Mouse (Mus musculus): Measurements from ENCODE around the gene Lhfpl3.
"Not testable (repeated sequence)": the region's sequence is repeated elsewhere in the genome, so short reads cannot be mapped to it uniquely, and the experiment has no call there.

Gene Lhfpl3

GRCm38 (mm10) chr5:22745885-22746532, at the start of gene Lhfpl3:
Gene Lhfpl3, plus strand, starts transcription at chr5:22746059.
- DNase-seq (ENCODE audit: low read depth, low spot score) = no peak

GRCm38 (mm10) chr5:22706271-22706670, 39.6 kb upstream of the Lhfpl3 start:
- not testable (repeated sequence) for DNase-seq (ENCODE audit: low read depth, low spot score)

GRCm38 (mm10) chr5:22745529-22745884, 352 bp upstream of the Lhfpl3 start:
- DNase-seq (ENCODE audit: low read depth, low spot score) = no peak

- no peak for DNase-seq (ENCODE audit: low read depth, low spot score)
Measured at GRCm38 (mm10) chr5:22746533-22747021, 718 bp downstream of the Lhfpl3 start.

GRCm38 (mm10) chr5:22747305-22747704, 1.4 kb downstream of the Lhfpl3 start:
- DNase-seq (ENCODE audit: low read depth, low spot score) = no peak

GRCm38 (mm10) chr5:22757261-22757660, 11.4 kb downstream of the Lhfpl3 start:
- no peak for DNase-seq (ENCODE audit: low read depth, low spot score)

GRCm38 (mm10) chr5:22770726-22771125, 24.9 kb downstream of the Lhfpl3 start:
- DNase-seq (ENCODE audit: low read depth, low spot score) = no peak

GRCm38 (mm10) chr5:22795361-22795760, 49.5 kb downstream of the Lhfpl3 start:
- DNase-seq (ENCODE audit: low read depth, low spot score) = peak; percentile 33

- DNase-seq (ENCODE audit: low read depth, low spot score) = peak; percentile 31
Measured at GRCm38 (mm10) chr5:22813426-22813825, 67.6 kb downstream of the Lhfpl3 start.

GRCm38 (mm10) chr5:22829822-22830450, 84.1 kb downstream of the Lhfpl3 start:
- peak; percentile 12 for DNase-seq (ENCODE audit: low read depth, low spot score)

- no peak for DNase-seq (ENCODE audit: low read depth, low spot score)
Measured at GRCm38 (mm10) chr5:22851572-22851971, 105.7 kb downstream of the Lhfpl3 start.

- DNase-seq (ENCODE audit: low read depth, low spot score) = no peak
Measured at GRCm38 (mm10) chr5:22853503-22853902, 107.6 kb downstream of the Lhfpl3 start.

GRCm38 (mm10) chr5:22856480-22856879, 110.6 kb downstream of the Lhfpl3 start:
- DNase-seq (ENCODE audit: low read depth, low spot score) = no peak

- no peak for DNase-seq (ENCODE audit: low read depth, low spot score)
Measured at GRCm38 (mm10) chr5:22861399-22861798, 115.5 kb downstream of the Lhfpl3 start.

- DNase-seq (ENCODE audit: low read depth, low spot score) = no peak
Measured at GRCm38 (mm10) chr5:22869031-22869430, 123.2 kb downstream of the Lhfpl3 start.

- DNase-seq (ENCODE audit: low read depth, low spot score) = peak; percentile 39
Measured at GRCm38 (mm10) chr5:22872417-22872816, 126.6 kb downstream of the Lhfpl3 start.

- peak; percentile 55 for DNase-seq (ENCODE audit: low read depth, low spot score)
Measured at GRCm38 (mm10) chr5:22888345-22888744, 142.5 kb downstream of the Lhfpl3 start.

- no peak for DNase-seq (ENCODE audit: low read depth, low spot score)
Measured at GRCm38 (mm10) chr5:22889481-22889880, 143.6 kb downstream of the Lhfpl3 start.

GRCm38 (mm10) chr5:22897228-22897627, 151.4 kb downstream of the Lhfpl3 start:
- DNase-seq (ENCODE audit: low read depth, low spot score) = no peak

GRCm38 (mm10) chr5:22897656-22898289, 151.9 kb downstream of the Lhfpl3 start:
- DNase-seq (ENCODE audit: low read depth, low spot score) = no peak

- DNase-seq (ENCODE audit: low read depth, low spot score) = no peak
Measured at GRCm38 (mm10) chr5:22898593-22898992, 152.7 kb downstream of the Lhfpl3 start.

- no peak for DNase-seq (ENCODE audit: low read depth, low spot score)
Measured at GRCm38 (mm10) chr5:22899913-22900312, 154.1 kb downstream of the Lhfpl3 start.

- DNase-seq (ENCODE audit: low read depth, low spot score) = no peak
Measured at GRCm38 (mm10) chr5:22917197-22917596, 171.3 kb downstream of the Lhfpl3 start.

Data from telencephalon, adult 2 months (tissue).